10 mouse cellular contexts compared by ENCODE assay signal in the genomic region with DNA sequence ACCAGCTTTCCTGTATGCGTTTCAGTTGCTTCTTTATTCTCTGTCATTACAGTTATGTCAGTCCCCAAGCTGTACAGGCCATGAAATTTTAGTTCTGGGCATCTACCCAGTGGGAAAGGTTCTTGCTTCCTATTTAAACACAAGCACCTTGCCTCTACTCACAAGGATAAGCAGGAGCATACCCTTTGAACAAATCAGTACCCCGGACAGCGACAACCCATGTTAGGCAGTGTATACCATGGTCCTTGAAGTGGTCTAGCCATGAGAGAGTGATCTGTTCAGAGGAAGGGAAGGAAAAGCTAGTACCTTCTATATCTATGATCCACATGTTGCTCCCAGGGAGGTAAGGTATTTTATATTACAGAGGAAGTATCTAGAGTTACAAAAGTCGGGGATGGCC.
DNase-seq lines count a peak whose midpoint lies in the region; ATAC-seq lines count a peak whose summit lies in the region.
"Had no signal": no experiment of that assay in that cellular context is flagged by ENCODE, and none has a peak within 500 bp of the region (broad histone marks: within the 10 kb centered on the region; RNA-seq: fewer than 3 reads in every experiment).

No protein-coding gene starts in this region.

- no peaks in the 10 kb centered on the region for H3K27me3 ChIP-seq in heart, embryonic 12.5 days (replicated peaks)
- H3K27me3 ChIP-seq: embryonic facial prominence, embryonic 13.5 days; lung, embryonic 15.5 days had no signal

- no peak overlapping the region for H3K4me3 ChIP-seq in heart, embryonic 12.5 days
- H3K4me3 ChIP-seq: embryonic facial prominence, embryonic 13.5 days; lung, embryonic 15.5 days had no signal

- no peaks in the 10 kb centered on the region for H3K4me1 ChIP-seq in heart, embryonic 12.5 days (replicated peaks)
- H3K4me1 ChIP-seq: embryonic facial prominence, embryonic 13.5 days; lung, embryonic 15.5 days had no signal

- no peaks in the 10 kb centered on the region for H3K9me3 ChIP-seq in heart, embryonic 12.5 days (replicated peaks)
- H3K9me3 ChIP-seq: embryonic facial prominence, embryonic 13.5 days; lung, embryonic 15.5 days had no signal

- no peak overlapping the region for H3K4me2 ChIP-seq in heart, embryonic 12.5 days
- H3K4me2 ChIP-seq: embryonic facial prominence, embryonic 13.5 days; lung, embryonic 15.5 days had no signal

- no peaks in the 10 kb centered on the region for H3K36me3 ChIP-seq in heart, embryonic 12.5 days
- H3K36me3 ChIP-seq: embryonic facial prominence, embryonic 13.5 days; lung, embryonic 15.5 days had no signal

- no peak for ATAC-seq in heart, embryonic 12.5 days (ENCODE audit: insufficient number of reproducible peaks, low FRiP score)

- H3K27ac ChIP-seq in heart, embryonic 12.5 days (ENCODE audit: poor library complexity, severe bottlenecking): no peak overlapping the region
- H3K27ac ChIP-seq: embryonic facial prominence, embryonic 13.5 days; lung, embryonic 15.5 days had no signal

- no peak overlapping the region for H3K9ac ChIP-seq in heart, embryonic 12.5 days
- H3K9ac ChIP-seq: embryonic facial prominence, embryonic 13.5 days; lung, embryonic 15.5 days had no signal

- 56% methylated on average over 4 of the region's 4 CpGs for WGBS in heart, embryonic 12.5 days

- peak; percentile 33 for DNase-seq in heart, adult 11 months
- peak; percentile 11 for DNase-seq in ovary, postnatal 10 days (ENCODE audit: low spot score)
- DNase-seq in ovary, adult 18-20 months (ENCODE audit: low spot score): no peak
- peak; percentile 56 for DNase-seq in embryo, embryonic 9.5 days (ENCODE audit: extremely low spot score)
- peak; percentile 63 for DNase-seq in retina, embryonic 14.5 days (ENCODE audit: low spot score)
- DNase-seq in layer of hippocampus, adult 9-11 months: no peak
- no peak for DNase-seq in right cerebral cortex, postnatal 4 days

Comparison
In these comparisons a context has a peak if more than half of its experiments do, and no peak if none do; other contexts are left out.
1. DNase-seq: peak in heart, adult 11 months (single experiment), ovary, postnatal 10 days (single experiment), embryo, embryonic 9.5 days (single experiment) and retina, embryonic 14.5 days (single experiment); none in ovary, adult 18-20 months (single experiment), layer of hippocampus, adult 9-11 months (single experiment) and right cerebral cortex, postnatal 4 days (single experiment).